Mouse (Mus musculus) bone marrow macrophage, adult 2 months (primary cell): Measurements from ENCODE around the gene Golt1a. TPM values are rescaled to one million over a fixed set of nuclear protein-coding genes. Genes with fewer than 3 reads are reported as not detected.

Source experiments
- H3K27ac ChIP-seq: 2 replicates; pipeline ENCODE4 v1.5.1; 2012; ENCODE audit warnings: low read depth, low read length; ENCODE audit not compliant: insufficient read depth
- H3K4me1 ChIP-seq: 2 replicates; pipeline ENCODE4 v1.6.1; 2012; ENCODE audit warnings: low read length; ENCODE audit not compliant: control insufficient read depth, insufficient read depth
- H3K4me3 ChIP-seq: 2 replicates; pipeline ENCODE4 v1.5.1; 2012; ENCODE audit warnings: mild to moderate bottlenecking, low read length, moderate library complexity; ENCODE audit not compliant: insufficient read depth
- CTCF ChIP-seq: IDR thresholded peaks from 2 replicates; pipeline ENCODE4 v1.5.1; 2012; ENCODE audit warnings: low read depth, mild to moderate bottlenecking, low read length, moderate library complexity
- POLR2A ChIP-seq: IDR thresholded peaks from 2 replicates; pipeline ENCODE4 v1.6.1; 2012; ENCODE audit warnings: mild to moderate bottlenecking, low read depth, low read length, borderline replicate concordance
- polyA plus RNA-seq: library from polyadenylated mRNA; stranded (reverse); fragments of >200 nt; gene quantifications from 2 replicates; pipeline ENCODE4 v1.2.4, GENCODE M21; 2012; ENCODE audit not compliant: missing spikeins, insufficient read depth, insufficient read length

Golt1a gene
- polyA plus RNA-seq, 1 experiment: not detected

- H3K4me3 ChIP-seq: no peak overlapping the region
- H3K4me1 ChIP-seq: peaks cover 4% of the 10 kb centered on the region; the same call in 1 of the 2 replicates
- TF ChIP-seq CTCF: no peak
- no peak for TF ChIP-seq POLR2A
- H3K27ac ChIP-seq: no peak overlapping the region
Measured at GRCm38 (mm10) chr1:133344357-133344756, 34.8 kb downstream of the Golt1a start.

- Histone ChIP-seq H3K4me3 (no peak overlapping the region), H3K4me1 (peaks cover 4% of the 10 kb centered on the region; the same call in 1 of the 2 replicates), H3K27ac (no peak overlapping the region)
- TF ChIP-seq POLR2A: no peak
- no peak for TF ChIP-seq CTCF
Measured at GRCm38 (mm10) chr1:133346531-133346930, 36.9 kb downstream of the Golt1a start.

GRCm38 (mm10) chr1:133347226-133347625 lies 37.6 kb downstream of the Golt1a start:
- peaks cover 4% of the 10 kb centered on the region; the same call in 1 of the 2 replicates for H3K4me1 ChIP-seq
- no peak overlapping the region for H3K27ac ChIP-seq
- TF ChIP-seq POLR2A (no peak), CTCF (no peak)
- no peak overlapping the region for H3K4me3 ChIP-seq

GRCm38 (mm10) chr1:133347693-133348520 lies 38.3 kb downstream of the Golt1a start:
- no peak overlapping the region for H3K4me3 ChIP-seq
- H3K27ac ChIP-seq: no peak overlapping the region
- TF ChIP-seq POLR2A (no peak), CTCF (no peak)
- H3K4me1 ChIP-seq: peaks cover 4% of the 10 kb centered on the region; the same call in 1 of the 2 replicates

- Histone ChIP-seq H3K4me1 (peaks cover 4% of the 10 kb centered on the region; the same call in 1 of the 2 replicates), H3K4me3 (no peak within 1 kb of the TSS), H3K27ac (no peak within 1 kb of the TSS)
- TF ChIP-seq POLR2A (no peak), CTCF (no peak)
Measured at GRCm38 (mm10) chr1:133350210-133350609, 40.6 kb downstream of the Golt1a start, which contains the start of gene Ren1. TSS of gene Ren1 (plus strand) at chr1:133350510.

GRCm38 (mm10) chr1:133351762-133352161 lies 42.2 kb downstream of the Golt1a start:
- Histone ChIP-seq H3K4me1 (peaks cover 4% of the 10 kb centered on the region; the same call in 1 of the 2 replicates), H3K4me3 (no peak overlapping the region), H3K27ac (no peak overlapping the region)
- no peak for TF ChIP-seq CTCF
- TF ChIP-seq POLR2A: no peak

- no peak for TF ChIP-seq POLR2A
- TF ChIP-seq CTCF: peak; percentile 57
- H3K4me1 ChIP-seq: no peaks in the 10 kb centered on the region
- no peak overlapping the region for H3K27ac ChIP-seq
- H3K4me3 ChIP-seq: no peak overlapping the region
Measured at GRCm38 (mm10) chr1:133353371-133353809, 43.8 kb downstream of the Golt1a start.

GRCm38 (mm10) chr1:133355469-133355868 lies 45.9 kb downstream of the Golt1a start:
- Histone ChIP-seq H3K4me3 (no peak overlapping the region), H3K4me1 (no peaks in the 10 kb centered on the region), H3K27ac (no peak overlapping the region)
- TF ChIP-seq CTCF: no peak
- no peak for TF ChIP-seq POLR2A

- H3K4me1 ChIP-seq: no peaks in the 10 kb centered on the region
- no peak overlapping the region for H3K4me3 ChIP-seq
- no peak overlapping the region for H3K27ac ChIP-seq
- TF ChIP-seq POLR2A (no peak), CTCF (no peak)
Measured at GRCm38 (mm10) chr1:133355912-133356311, 46.3 kb downstream of the Golt1a start.

GRCm38 (mm10) chr1:133356330-133356729 lies 46.7 kb downstream of the Golt1a start:
- no peaks in the 10 kb centered on the region for H3K4me1 ChIP-seq
- TF ChIP-seq CTCF (no peak), POLR2A (no peak)
- H3K4me3 ChIP-seq: no peak overlapping the region
- no peak overlapping the region for H3K27ac ChIP-seq

GRCm38 (mm10) chr1:133361006-133361405 lies 51.4 kb downstream of the Golt1a start:
- no peak overlapping the region for H3K27ac ChIP-seq
- no peak overlapping the region for H3K4me3 ChIP-seq
- H3K4me1 ChIP-seq: no peaks in the 10 kb centered on the region
- TF ChIP-seq POLR2A: no peak
